In genomic region chr15:67025746-67026145, GRCm38 (mm10) we compare ENCODE assay signal across 26 mouse cellular contexts.
"Had no signal": no experiment of that assay in that cellular context is flagged by ENCODE, and none has a peak within 500 bp of the region (broad histone marks: within the 10 kb centered on the region; RNA-seq: fewer than 3 reads in every experiment).

No protein-coding gene starts in this region.

- DNase-seq: cerebellum, adult 2 months; cerebellum, adult 8-10 months; cerebellum, adult 9-10 months; cerebellum, adult 9-11 months; cerebellum, postnatal 10 days; cerebellum, postnatal 14 days; cerebellum, postnatal 25 days; cerebellum, postnatal 36 days; embryo, embryonic 11 days; forebrain, postnatal 0 days; gastrocnemius, adult 2 months; gastrocnemius, postnatal 10 days; gastrocnemius, postnatal 14 days; gastrocnemius, postnatal 25 days; gastrocnemius, postnatal 36 days; heart, adult 18-20 months; heart, adult 2 months had no signal

- H3K4me1 ChIP-seq: embryonic facial prominence, embryonic 10.5 days; embryonic facial prominence, embryonic 12.5 days; embryonic facial prominence, embryonic 13.5 days; embryonic facial prominence, embryonic 15.5 days; forebrain, embryonic 10.5 days; forebrain, embryonic 12.5 days; forebrain, embryonic 13.5 days; forebrain, embryonic 15.5 days had no signal

- H3K9ac ChIP-seq: embryonic facial prominence, embryonic 12.5 days; embryonic facial prominence, embryonic 13.5 days; embryonic facial prominence, embryonic 15.5 days; forebrain, embryonic 12.5 days; forebrain, embryonic 13.5 days; forebrain, embryonic 15.5 days; forebrain, postnatal 0 days had no signal

- H3K36me3 ChIP-seq: embryonic facial prominence, embryonic 10.5 days; embryonic facial prominence, embryonic 12.5 days; embryonic facial prominence, embryonic 13.5 days; embryonic facial prominence, embryonic 15.5 days; forebrain, embryonic 10.5 days; forebrain, embryonic 12.5 days; forebrain, embryonic 15.5 days had no signal

- H3K4me3 ChIP-seq: embryonic facial prominence, embryonic 10.5 days; embryonic facial prominence, embryonic 12.5 days; embryonic facial prominence, embryonic 13.5 days; embryonic facial prominence, embryonic 15.5 days; erythroblast, embryonic 14.5 days; forebrain, embryonic 10.5 days; forebrain, embryonic 12.5 days; forebrain, embryonic 13.5 days; forebrain, embryonic 15.5 days; gastrocnemius, adult 2 months; heart, adult 2 months had no signal

- H3K27ac ChIP-seq: embryonic facial prominence, embryonic 10.5 days; embryonic facial prominence, embryonic 12.5 days; embryonic facial prominence, embryonic 13.5 days; embryonic facial prominence, embryonic 15.5 days; forebrain, embryonic 10.5 days; forebrain, embryonic 12.5 days; forebrain, embryonic 13.5 days; forebrain, embryonic 15.5 days; gastrocnemius, adult 2 months; heart, adult 2 months had no signal

- H3K27me3 ChIP-seq: embryonic facial prominence, embryonic 12.5 days; embryonic facial prominence, embryonic 13.5 days; embryonic facial prominence, embryonic 15.5 days; forebrain, embryonic 12.5 days; forebrain, embryonic 13.5 days; forebrain, embryonic 15.5 days had no signal
